Mouse (Mus musculus): Measurements from ENCODE around the gene Sdr16c6. TPM values are rescaled to one million over a fixed set of nuclear protein-coding genes. Genes with fewer than 3 reads are reported as not detected.

The Sdr16c6 gene
- not detected in 2 replicates for total RNA-seq (2015)
- not detected in 2 replicates for total RNA-seq (2017)

DNA sequence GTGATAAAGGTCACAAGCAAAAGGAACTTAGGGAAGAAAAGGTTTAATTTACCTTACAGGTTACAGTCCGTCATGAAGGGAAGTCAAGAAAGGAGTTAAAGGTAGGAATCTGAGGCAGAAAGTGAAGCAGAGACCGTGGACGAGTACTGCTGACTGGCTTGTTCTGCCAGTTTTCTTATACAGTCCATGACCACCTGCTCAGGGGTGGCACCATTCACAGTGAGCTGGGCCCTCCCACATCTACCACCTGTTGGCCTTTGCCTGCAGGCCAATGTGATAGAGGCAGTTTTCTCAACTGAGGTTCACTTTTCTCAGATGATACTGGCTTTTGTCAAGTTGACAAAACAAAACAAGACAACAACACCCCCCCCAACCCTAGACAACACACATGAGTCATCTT, at the start of gene Sdr16c6:
Gene Sdr16c6 (minus strand): TSS at position 151 of the 400 bp plus-strand sequence.
- no peak for ATAC-seq (replicated peaks; ENCODE audit: poor library complexity)

GRCm38 (mm10) chr4:4080180-4080579, 2.9 kb upstream of the Sdr16c6 start:
- peak; percentile 98 for ATAC-seq (replicated peaks; ENCODE audit: poor library complexity)

DNA sequence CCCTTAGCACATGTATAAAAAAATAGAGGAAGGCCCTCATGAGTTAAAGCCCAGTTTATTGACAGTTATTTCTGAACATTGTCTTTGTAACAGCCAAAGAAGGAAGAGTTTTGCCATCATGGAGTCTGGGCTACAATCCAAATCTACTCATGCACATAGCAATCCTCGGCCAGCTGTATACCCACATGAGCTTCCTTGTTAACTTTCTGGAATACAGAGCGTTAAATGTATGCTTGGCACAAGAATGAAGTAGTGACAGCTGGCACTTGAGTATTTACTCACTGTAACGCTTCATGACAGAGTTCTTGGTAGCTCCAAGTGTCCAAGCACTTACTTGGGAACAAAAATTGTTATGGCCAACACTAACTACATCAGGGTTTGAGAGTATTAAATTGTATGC, 1.8 kb upstream of the Sdr16c6 start:
- ATAC-seq (replicated peaks; ENCODE audit: poor library complexity): no peak

DNA sequence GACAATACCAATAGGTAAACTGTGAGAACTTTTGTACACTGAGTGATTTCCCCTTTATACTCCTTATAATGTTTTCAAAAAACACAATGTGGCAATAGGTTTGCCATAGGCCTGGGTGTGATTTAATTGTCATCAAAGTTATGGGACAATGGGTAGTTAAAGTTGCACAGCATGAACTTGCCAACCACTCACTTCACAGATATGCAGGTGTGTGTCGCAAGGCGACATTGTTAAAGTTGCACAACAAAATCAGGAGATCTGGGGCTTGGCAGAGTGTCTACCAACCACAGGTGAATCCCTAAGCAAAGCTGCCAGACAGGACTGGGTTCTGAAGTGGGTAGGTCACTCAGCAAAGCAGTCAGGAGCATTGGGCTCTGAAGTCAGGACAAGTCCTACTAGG, 1.3 kb downstream of the Sdr16c6 start:
- ATAC-seq (replicated peaks; ENCODE audit: poor library complexity): no peak

Other genes starting within 250 kb of the Sdr16c6 start
- gene Gm11808, start 103.9 kb downstream of the Sdr16c6 start, total RNA-seq (2015): 1,145 and 1,359 TPM in 2 replicates
- gene Gm11808, start 103.9 kb downstream of the Sdr16c6 start, total RNA-seq (2017): 963 and 1,295 TPM in 2 replicates